Mouse (Mus musculus): Measurements from ENCODE around the gene Vat1. TPM values are rescaled to one million over a fixed set of nuclear protein-coding genes. Genes with fewer than 3 reads are reported as not detected.
"Not testable (repeated sequence)": the region's sequence is repeated elsewhere in the genome, so short reads cannot be mapped to it uniquely, and the experiment has no call there.

Gene Vat1
- polyA plus RNA-seq, 3 experiments from 2014 or later = 1.7 to 2.5 (median 1.9) TPM

GRCm38 (mm10) chr11:101465101-101465868 lies 745 bp downstream of the Vat1 start:
- ATAC-seq = peak; percentile 19

- no peak for ATAC-seq
Observed at GRCm38 (mm10) chr11:101464211-101465100, 1.6 kb downstream of the Vat1 start, which contains the start of gene Rnd2. Rnd2 (plus strand) TSS chr11:101464999.

DNA sequence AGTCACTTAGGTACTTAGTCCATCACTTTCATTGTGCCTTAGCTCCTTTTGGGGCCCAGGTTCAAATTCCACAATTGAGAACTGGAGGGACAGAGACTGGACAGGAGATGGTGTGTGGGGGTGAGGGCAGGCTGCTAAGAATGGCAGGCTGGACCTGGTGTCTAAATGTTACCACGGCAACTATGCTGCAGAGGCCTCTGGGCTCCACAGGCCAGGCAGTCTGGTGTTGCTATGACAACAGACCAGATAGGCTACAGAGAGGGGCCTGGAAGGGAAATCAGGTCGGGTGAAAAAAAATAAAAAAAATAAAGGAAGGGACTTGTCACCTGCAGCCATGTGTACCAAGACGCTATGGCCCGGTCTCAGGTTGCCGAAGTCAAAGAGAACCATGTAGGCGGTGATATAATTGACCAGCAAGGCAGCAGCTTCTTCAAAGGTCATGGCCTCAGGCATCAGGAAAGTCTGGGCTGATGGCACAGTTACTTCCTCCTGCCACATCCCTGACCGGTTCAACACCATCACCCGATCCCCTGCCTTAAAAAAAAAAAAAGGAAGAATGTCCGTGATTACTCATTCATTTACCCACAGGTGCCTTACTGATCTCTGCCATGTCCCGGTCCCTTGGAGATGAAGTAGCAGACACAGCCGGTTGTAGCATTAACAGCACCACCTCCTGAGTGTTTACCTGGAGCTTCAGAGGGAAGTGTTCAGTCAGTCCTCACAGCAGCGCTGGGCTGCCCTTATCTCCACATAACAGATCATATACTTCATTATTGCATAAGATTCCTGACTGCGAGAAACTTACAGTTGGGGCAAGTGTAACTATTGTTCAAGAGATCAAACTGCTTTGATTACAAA lies 3.2 kb downstream of the Vat1 start:
- no peak for ATAC-seq

GRCm38 (mm10) chr11:101462141-101462540 lies 3.9 kb downstream of the Vat1 start:
- no peak for ATAC-seq

DNA sequence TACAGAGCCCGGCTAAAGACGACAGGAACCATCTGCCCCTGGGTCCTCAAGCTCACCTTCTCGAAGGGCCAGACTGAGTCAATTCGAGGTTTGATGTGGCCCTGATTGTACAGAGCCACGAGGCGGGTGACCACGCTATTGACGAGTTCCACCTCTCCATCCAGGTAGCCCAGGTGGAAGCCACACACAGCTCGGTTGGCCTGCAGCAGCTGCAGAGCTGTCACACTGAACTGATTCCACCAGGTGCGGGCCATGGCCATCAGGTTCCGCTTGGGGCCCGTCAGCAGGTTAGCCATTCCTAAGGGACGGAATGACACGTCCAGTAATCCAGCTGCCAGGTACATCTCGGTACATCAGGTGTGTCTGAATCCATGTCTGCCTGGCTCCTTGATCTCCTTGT lies 5.7 kb downstream of the Vat1 start:
- ATAC-seq = no peak

- no peak for ATAC-seq
Observed at GRCm38 (mm10) chr11:101459716-101460115, 6.3 kb downstream of the Vat1 start.

GRCm38 (mm10) chr11:101458217-101458616 lies 7.8 kb downstream of the Vat1 start:
- ATAC-seq = no peak

GRCm38 (mm10) chr11:101457631-101458030 lies 8.4 kb downstream of the Vat1 start:
- no peak for ATAC-seq

GRCm38 (mm10) chr11:101455627-101456026 lies 10.4 kb downstream of the Vat1 start:
- ATAC-seq = no peak

DNA sequence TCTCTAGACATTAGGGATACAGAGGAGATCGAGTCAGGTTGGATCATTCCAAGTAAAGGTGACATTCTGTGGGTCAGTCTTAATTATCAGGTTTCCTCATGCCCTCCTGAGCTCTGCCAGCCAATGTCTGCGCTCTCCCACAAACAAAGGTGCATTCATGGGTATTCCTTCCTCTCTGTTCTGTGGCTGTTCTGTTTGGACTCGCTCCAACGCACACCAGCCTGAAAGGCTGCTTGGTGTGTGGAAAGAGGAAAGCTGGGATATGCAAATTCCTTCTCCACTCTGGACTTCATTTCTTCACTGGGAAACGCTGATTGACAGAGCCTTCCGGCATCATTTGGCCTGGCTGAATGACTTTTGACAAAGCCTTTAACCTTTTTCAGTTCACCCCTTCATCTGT lies 11.3 kb downstream of the Vat1 start:
- ATAC-seq = no peak

- no peak for ATAC-seq
Observed at GRCm38 (mm10) chr11:101452093-101452774, 13.8 kb downstream of the Vat1 start.

DNA sequence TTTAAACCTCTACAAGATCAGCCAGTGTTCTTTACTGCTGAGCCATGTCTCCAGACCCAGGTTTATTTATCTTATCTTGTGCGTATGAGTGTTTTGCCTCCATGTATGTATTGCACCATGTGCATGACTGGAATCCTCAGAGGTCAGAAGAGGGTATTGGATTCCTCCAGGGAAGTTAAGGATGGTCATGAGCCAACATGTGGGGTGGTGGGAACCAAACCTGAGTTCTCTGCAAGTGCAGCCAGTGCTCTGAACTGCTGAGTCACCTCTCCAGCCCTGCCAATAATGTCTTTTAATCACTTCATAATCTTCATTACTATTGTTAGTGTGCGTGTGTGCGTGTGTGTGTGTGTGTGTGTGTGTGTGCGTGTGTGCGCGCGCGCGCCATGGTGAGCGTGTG lies 14.5 kb downstream of the Vat1 start:
- no peak for ATAC-seq

GRCm38 (mm10) chr11:101450394-101450793 lies 15.6 kb downstream of the Vat1 start:
- no peak for ATAC-seq

GRCm38 (mm10) chr11:101449596-101449995 lies 16.4 kb downstream of the Vat1 start:
- not testable (repeated sequence) for ATAC-seq

DNA sequence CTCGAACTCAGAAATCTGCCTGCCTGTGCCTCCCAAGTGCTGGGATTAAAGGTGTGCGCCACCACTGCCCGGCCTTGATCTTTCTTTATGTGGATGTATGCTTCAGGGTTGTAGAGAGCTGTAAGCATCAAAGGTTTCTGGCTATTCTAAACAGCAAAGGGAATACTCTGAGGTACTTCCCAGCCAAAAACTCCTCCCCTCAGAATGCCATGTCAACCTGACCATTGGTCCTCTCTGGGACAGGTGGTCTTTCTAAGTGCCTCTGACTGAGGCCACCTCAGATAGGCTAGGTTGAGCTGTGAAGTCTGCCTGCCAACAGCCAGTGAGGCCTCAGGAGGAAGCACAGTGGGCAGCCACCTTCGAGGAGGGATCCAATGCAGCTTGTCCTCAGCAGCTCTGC lies 17.1 kb downstream of the Vat1 start:
- peak; percentile 12 for ATAC-seq

DNA sequence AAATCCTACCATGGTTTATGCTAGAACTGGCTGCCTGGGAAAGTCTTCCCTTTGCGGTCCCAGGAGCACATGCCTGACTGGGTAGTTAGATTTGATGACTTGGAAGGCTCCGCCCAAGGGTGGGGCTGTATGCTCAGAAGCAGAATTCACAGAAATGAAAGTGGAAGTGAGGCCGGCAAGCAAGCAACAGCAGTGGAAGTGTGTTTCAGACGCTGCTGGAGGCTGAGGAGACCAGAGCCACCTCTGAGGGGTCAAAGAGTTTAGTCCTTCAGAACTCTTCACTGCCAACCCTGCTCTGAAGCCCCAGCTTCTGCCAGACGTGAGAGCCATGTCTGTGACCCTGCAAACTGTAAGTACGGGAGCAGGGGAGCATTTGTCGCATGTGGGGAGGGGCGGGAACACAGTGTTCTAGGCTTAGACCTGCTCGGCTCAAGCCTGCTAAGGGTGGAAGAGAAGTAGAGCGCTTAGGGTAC lies 17.7 kb downstream of the Vat1 start, which contains the start of gene Ifi35:
TSS of gene Ifi35 (plus strand) at position 134 of the 473 bp plus-strand sequence.
- ATAC-seq = peak; percentile 93

- ATAC-seq = no peak
Observed at GRCm38 (mm10) chr11:101447786-101448185, 18.2 kb downstream of the Vat1 start.

GRCm38 (mm10) chr11:101446860-101447259 lies 19.2 kb downstream of the Vat1 start:
- not testable (repeated sequence) for ATAC-seq

DNA sequence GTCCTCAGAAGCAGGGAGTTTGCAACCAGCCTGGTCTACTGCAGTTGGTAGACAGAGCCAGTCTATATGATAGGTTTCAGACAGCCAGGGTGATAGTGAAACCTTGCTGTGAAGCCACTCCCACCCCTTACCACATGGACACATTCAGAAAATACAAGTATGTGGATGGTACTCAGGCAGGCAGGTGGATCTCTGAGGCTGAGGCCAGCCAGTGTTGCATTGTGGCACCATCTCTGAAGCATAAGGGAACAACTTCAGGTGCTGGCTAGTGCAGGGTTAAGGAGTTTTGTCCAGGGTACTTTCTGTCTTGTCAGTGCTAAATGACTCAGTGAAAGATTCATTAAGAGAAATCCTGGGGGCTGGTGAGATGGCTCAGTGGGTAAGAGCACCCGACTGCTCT lies 19.7 kb downstream of the Vat1 start:
- no peak for ATAC-seq

- no peak for ATAC-seq
Observed at GRCm38 (mm10) chr11:101442760-101443159, 23.3 kb downstream of the Vat1 start.

DNA sequence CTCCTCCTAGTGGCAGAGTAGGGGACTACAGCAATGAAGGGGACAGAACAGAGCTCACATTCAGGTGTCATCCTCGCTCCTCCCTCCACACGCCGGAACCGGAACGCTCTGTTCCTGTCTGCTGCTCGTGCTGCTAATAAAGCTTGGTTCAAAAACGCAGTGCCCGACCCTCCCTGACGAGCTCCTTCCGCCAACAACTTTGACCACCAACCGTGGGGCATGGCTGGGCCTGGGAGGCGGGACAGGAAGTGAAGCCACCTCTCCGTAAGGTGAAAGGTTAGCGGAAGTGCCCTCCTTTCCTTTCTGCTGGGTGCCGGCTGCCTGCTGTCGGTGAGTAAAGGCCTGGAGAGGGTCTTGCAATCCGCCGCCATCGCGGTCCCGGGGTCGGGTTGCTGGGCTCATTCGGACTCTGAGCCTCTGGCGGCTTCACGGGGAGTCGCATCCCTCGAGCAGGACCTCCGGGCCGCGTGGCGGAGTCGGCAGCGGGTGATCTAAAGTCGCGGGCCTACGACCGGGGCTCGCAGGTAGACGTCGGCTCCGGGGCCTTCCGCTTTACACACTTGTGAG lies 23.8 kb downstream of the Vat1 start, which contains the start of gene Rpl27:
TSS of gene Rpl27 (plus strand) at position 172 of the 567 bp plus-strand sequence.
- ATAC-seq = peak; percentile 96
